Mouse (Mus musculus) embryonic facial prominence, embryonic 14.5 days (tissue): ENCODE data around the gene Gatad2a. TPM values are rescaled to one million over a fixed set of nuclear protein-coding genes. Genes with fewer than 3 reads are reported as not detected.
A peak's percentile ranks its signal among the peaks of the same experiment; 100 is the strongest.
"Not testable (repeated sequence)": the region's sequence is repeated elsewhere in the genome, so short reads cannot be mapped to it uniquely, and the experiment has no call there.

ENCODE experiments used
- ATAC-seq: fragments of 200-750 bp; cut with Nextera tagmentation; 2 replicates; pipeline ENCODE4 v1.8.0; 2017; ENCODE audit warnings: low read depth, moderate number of reproducible peaks, moderate TSS enrichment
- DNase-seq: peaks from one replicate; pipeline ENCODE4 v3.0.0-alpha.2; 2015; ENCODE audit warnings: low spot score
- H3K27ac ChIP-seq: fragments of 300-500 bp; sonication (generic); replicated peaks from 2 replicates; pipeline ENCODE4 v1.5.1; 2014; ENCODE audit warnings: low read depth, mild to moderate bottlenecking, low read length, moderate library complexity
- H3K27me3 ChIP-seq: fragments of 300-500 bp; sonication (generic); replicated peaks from 2 replicates; pipeline ENCODE4 v1.6.1; 2014; ENCODE audit warnings: low read length; ENCODE audit not compliant: control insufficient read depth, insufficient read depth
- H3K36me3 ChIP-seq: fragments of 300-500 bp; sonication (generic); 2 replicates; pipeline ENCODE4 v1.6.1; 2014; ENCODE audit warnings: low read length, mixed read lengths; ENCODE audit not compliant: control insufficient read depth, insufficient read depth
- H3K4me1 ChIP-seq: fragments of 300-500 bp; sonication (generic); 2 replicates; pipeline ENCODE4 v1.6.1; 2014; ENCODE audit warnings: antibody characterized with exemption, low read length; ENCODE audit not compliant: control insufficient read depth, insufficient read depth
- H3K4me2 ChIP-seq: fragments of 300-500 bp; sonication (generic); 2 replicates; pipeline ENCODE4 v1.6.1; 2014; ENCODE audit warnings: low read depth, mild to moderate bottlenecking, low read length, moderate library complexity, mixed read lengths
- H3K4me3 ChIP-seq: fragments of 300-500 bp; sonication (generic); 2 replicates; pipeline ENCODE4 v1.5.1; 2014; ENCODE audit warnings: low read depth, mild to moderate bottlenecking, low read length
- H3K9ac ChIP-seq: fragments of 300-500 bp; sonication (generic); 2 replicates; pipeline ENCODE4 v1.6.1; 2014; ENCODE audit warnings: low read depth, mild to moderate bottlenecking, low read length, moderate library complexity, mixed read lengths
- H3K9me3 ChIP-seq: fragments of 300-500 bp; sonication (generic); 2 replicates; pipeline ENCODE4 v1.6.1; 2016; ENCODE audit warnings: low read length; ENCODE audit not compliant: control insufficient read depth
- WGBS: fragments of 180-500 bp; shearing (Covaris S2); extraction: QIAGEN DNeasy Blood & Tissue Kit; methylation state at CpG from one replicate; pipeline ENCODE4 v1.1.7; 2014; 5-methylcytosine and 5-hydroxymethylcytosine counted together
- polyA plus RNA-seq: library from polyadenylated mRNA; unstranded; fragments of >200 nt; fragmentation: Nextera tagmentation; extraction: Ambion mirVana; gene quantifications from 2 replicates; pipeline ENCODE4 v1.2.1, GENCODE M21; 2014

The Gatad2a gene
- polyA plus RNA-seq, 1 experiment from 2014 or later = 50.4 TPM

GRCm38 (mm10) chr8:69957419-69957818 is 38.8 kb downstream of the Gatad2a start:
- H3K36me3 ChIP-seq = no peaks in the 10 kb centered on the region

DNA sequence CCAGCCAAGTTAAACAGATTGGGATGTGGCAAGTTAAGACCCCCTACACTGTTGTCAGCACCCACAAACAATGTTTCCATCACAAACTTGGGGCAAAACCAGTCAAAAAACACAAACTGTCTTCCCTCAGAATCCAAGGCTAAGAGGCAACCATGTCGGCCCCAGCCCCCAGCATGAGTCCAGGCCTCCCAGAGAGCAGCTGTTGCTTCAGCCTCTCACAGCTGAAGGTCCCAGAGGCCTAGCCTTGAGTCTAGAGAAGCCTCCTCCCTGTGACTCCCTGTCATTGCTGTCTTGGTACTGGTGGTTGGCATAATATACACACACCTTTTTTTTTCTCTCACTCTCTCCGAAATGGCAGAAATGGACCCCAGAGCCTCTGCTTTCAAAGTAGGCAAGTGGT is 39.5 kb downstream of the Gatad2a start:
- DNase-seq (peak; percentile 29), ATAC-seq (no peak)
- H3K36me3 ChIP-seq = no peaks in the 10 kb centered on the region
- peak overlapping the region; percentile 10; the same call in 1 of the 2 replicates for H3K9ac ChIP-seq
- no peak overlapping the region for H3K27ac ChIP-seq
- H3K4me2 ChIP-seq = no peak overlapping the region
- WGBS = 75% methylated on average over 2 of the region's 2 CpGs
- H3K27me3 ChIP-seq = no peaks in the 10 kb centered on the region
- H3K4me1 ChIP-seq = no peaks in the 10 kb centered on the region
- H3K9me3 ChIP-seq = no peaks in the 10 kb centered on the region
- no peak overlapping the region for H3K4me3 ChIP-seq

More at GRCm38 (mm10) chr8:69957419-69957818, 38.8 kb downstream of the Gatad2a start:
- no peak for DNase-seq
- 67% methylated on average over 1 of the region's 1 CpGs for WGBS
- Histone ChIP-seq H3K27me3 (no peaks in the 10 kb centered on the region), H3K4me3 (no peak overlapping the region), H3K4me2 (no peak overlapping the region), H3K9ac (no peak overlapping the region), H3K27ac (no peak overlapping the region), H3K9me3 (no peaks in the 10 kb centered on the region), H3K4me1 (no peaks in the 10 kb centered on the region)
- no peak for ATAC-seq

GRCm38 (mm10) chr8:69954642-69955041 is 41.5 kb downstream of the Gatad2a start:
- H3K4me3 ChIP-seq = no peak overlapping the region
- H3K4me2 ChIP-seq = no peak overlapping the region
- ATAC-seq = no peak
- H3K4me1 ChIP-seq = no peaks in the 10 kb centered on the region
- H3K36me3 ChIP-seq = peaks cover 2% of the 10 kb centered on the region; the same call in 1 of the 2 replicates
- no peak overlapping the region for H3K9ac ChIP-seq
- H3K27me3 ChIP-seq = no peaks in the 10 kb centered on the region
- WGBS = 42% methylated on average over 1 of the region's 1 CpGs
- H3K9me3 ChIP-seq = no peaks in the 10 kb centered on the region
- DNase-seq = no peak
- H3K27ac ChIP-seq = no peak overlapping the region

DNA sequence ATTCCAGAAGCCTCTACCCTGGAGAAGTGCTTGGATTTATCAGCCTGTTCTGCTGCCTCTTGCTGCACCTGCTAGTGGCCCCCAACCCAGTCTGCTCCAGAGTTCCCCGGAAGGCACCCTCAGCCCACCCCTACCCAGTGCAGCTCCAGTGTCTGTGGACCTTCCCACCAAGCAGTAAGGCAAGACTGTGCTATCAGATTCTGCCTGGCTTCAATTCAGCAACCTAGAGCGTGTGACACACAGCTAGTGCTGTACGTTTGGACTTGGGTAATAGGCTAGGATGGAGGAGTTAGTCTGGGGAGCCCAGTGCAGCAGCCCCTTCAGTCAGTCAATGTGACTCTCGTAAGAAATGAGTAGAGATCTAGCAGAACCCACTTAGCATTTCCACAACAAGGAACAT is 42.0 kb downstream of the Gatad2a start:
- Histone ChIP-seq H3K9ac (no peak overlapping the region), H3K9me3 (no peaks in the 10 kb centered on the region), H3K27ac (no peak overlapping the region), H3K27me3 (no peaks in the 10 kb centered on the region), H3K4me1 (no peaks in the 10 kb centered on the region), H3K4me2 (no peak overlapping the region), H3K36me3 (peaks cover 6% of the 10 kb centered on the region), H3K4me3 (no peak overlapping the region)
- ATAC-seq (no peak), DNase-seq (no peak)
- 68% methylated on average over 4 of the region's 4 CpGs for WGBS

DNA sequence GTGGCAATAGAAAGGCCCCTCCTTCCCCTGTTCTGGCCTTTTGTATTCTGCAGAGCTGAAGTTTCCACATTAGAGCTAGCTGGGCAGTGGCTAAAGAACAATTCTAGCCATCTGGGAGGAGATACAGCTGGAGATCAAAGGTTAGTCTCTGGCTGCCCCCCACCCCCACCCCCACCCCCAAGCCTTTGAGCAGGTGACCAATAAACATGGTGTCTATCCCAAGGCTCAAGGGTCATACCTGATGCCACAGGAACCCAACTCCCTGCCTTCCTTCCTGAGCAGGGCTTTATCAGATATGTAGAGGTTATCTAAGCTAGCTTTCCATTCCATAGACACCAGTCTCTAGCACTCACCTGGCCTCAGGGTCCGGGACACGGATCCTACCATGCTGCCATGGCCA is 45.9 kb downstream of the Gatad2a start:
- DNase-seq (no peak), ATAC-seq (no peak)
- no peak overlapping the region for H3K4me3 ChIP-seq

DNA sequence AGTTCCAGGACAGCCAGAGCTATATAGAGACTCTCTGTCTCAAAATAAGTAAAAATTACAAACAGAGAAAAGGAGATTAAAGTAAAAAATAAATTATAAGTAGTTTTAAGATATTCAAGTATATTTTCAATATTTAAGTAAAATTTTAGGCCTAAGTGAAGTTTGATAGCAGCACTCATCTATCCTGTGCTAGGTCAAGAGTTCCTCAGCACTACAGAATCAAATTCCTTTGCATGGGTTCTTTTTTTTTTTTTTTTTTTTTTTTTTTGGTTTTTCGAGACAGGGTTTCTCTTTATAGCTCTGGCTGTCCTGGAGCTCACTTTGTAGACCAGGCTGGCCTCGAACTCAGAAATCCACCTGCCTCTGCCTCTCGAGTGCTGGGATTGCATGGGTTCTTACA is 53.7 kb downstream of the Gatad2a start:
- DNase-seq, H3K4me1 ChIP-seq, ATAC-seq, H3K36me3 ChIP-seq, H3K27ac ChIP-seq, H3K4me2 ChIP-seq, H3K9ac ChIP-seq, H3K9me3 ChIP-seq, H3K27me3 ChIP-seq, H3K4me3 ChIP-seq: not testable (repeated sequence)
- WGBS = 91% methylated on average over 2 of the region's 3 CpGs

More for the DNA sequence above, 45.9 kb downstream of the Gatad2a start:
- WGBS = 92% methylated on average over 2 of the region's 2 CpGs
- no peak overlapping the region for H3K4me2 ChIP-seq
- no peaks in the 10 kb centered on the region for H3K27me3 ChIP-seq
- H3K36me3 ChIP-seq = peaks cover 20% of the 10 kb centered on the region
- no peak overlapping the region for H3K27ac ChIP-seq
- H3K9me3 ChIP-seq = no peaks in the 10 kb centered on the region
- no peaks in the 10 kb centered on the region for H3K4me1 ChIP-seq
- no peak overlapping the region for H3K9ac ChIP-seq

DNA sequence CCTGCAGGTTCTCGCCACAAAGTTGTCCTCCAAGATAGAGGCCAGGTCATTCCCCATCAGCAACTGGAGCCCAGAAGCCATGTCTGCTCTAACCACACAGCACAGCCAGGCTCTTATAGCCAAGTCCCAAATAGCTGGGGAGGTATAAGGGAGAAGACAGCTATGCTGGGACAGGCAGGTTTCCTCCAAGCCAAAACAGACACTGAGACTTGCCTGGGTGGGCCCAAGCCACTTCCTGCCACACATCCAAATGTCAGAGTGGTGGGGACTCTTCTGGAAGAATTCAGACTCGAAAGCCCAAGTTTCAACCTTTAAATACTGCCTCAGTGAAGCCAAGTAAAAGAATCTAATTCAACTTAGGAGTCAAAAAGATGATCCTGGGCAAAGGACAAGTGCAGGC is 55.8 kb downstream of the Gatad2a start:
- H3K27me3 ChIP-seq = no peaks in the 10 kb centered on the region
- ATAC-seq (no peak), DNase-seq (no peak)
- peaks cover 5% of the 10 kb centered on the region for H3K36me3 ChIP-seq
- 90% methylated on average over 2 of the region's 2 CpGs for WGBS
- H3K27ac ChIP-seq = no peak overlapping the region
- peaks cover 15% of the 10 kb centered on the region; the same call in 1 of the 2 replicates for H3K4me1 ChIP-seq
- H3K9ac ChIP-seq = no peak overlapping the region
- no peaks in the 10 kb centered on the region for H3K9me3 ChIP-seq
- H3K4me2 ChIP-seq = no peak overlapping the region
- no peak overlapping the region for H3K4me3 ChIP-seq

DNA sequence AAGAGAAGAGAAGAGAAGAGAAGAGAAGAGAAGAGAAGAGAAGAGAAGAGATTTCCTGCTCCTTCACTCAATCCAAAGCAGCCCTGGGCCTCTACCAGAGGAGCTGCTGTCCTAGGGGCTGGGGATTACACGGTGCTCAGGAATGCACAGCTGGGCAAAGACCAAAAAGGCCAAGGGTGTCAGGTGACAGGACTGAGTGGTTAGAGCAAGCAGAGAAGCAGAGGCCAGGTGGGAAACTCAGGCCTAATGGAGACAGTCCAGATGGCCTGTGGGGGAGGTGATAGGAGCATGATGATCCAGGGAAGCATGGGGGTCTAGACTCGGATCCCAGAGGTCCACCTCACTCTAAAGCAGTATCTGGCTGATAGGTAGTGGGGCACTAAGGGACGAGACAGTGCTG is 56.6 kb downstream of the Gatad2a start:
- H3K9me3 ChIP-seq = no peaks in the 10 kb centered on the region
- H3K27ac ChIP-seq = 0 out of 2 replicates have a peak overlapping the region, but pooled peaks have one; percentile 21
- peaks cover 12% of the 10 kb centered on the region for H3K36me3 ChIP-seq
- peak; percentile 82 for ATAC-seq
- no peaks in the 10 kb centered on the region for H3K27me3 ChIP-seq
- H3K4me1 ChIP-seq = peaks cover 15% of the 10 kb centered on the region; the same call in 1 of the 2 replicates
- no peak overlapping the region for H3K4me3 ChIP-seq
- 32% methylated on average over 3 of the region's 3 CpGs for WGBS
- DNase-seq = peak; percentile 73
- no peak overlapping the region for H3K4me2 ChIP-seq
- H3K9ac ChIP-seq = no peak overlapping the region

DNA sequence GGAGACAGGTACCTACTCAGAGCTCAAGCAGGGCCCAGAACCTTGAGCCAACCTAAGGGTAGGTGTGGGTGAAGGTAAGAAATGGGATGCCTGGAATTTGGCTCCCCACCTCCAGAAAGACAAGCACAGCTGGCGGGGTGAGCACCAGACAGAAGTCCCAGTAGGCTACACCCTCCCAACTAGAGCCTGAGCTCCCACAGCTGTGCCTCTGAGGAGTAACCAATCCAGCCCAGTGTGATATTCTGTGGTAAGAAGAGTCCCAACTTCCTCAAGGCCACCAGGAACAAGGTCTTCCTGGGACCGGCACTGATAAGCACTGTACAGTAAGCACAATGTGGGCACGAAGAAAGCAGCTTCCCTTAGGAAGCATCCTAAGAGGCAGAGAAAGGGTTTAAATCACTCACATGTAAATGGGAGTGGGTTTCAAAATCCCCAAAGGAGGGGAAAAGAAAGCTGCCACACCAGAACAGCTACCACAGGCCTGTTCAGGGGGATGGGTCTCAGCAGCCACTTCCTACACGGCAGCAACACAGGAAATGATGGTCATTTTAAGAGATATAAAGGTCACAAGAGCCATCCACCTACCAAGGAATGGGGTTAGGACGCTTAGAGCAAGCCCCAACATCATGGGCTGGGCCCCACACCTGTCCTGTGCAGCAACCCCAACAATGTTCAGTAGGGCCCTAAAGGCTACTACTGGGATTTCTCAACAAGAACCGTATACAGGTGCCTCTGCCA is 57.8 kb downstream of the Gatad2a start:
- Histone ChIP-seq H3K27ac (no peak overlapping the region), H3K27me3 (no peaks in the 10 kb centered on the region), H3K4me1 (peaks cover 15% of the 10 kb centered on the region; the same call in 1 of the 2 replicates), H3K36me3 (peaks cover 23% of the 10 kb centered on the region), H3K9me3 (no peaks in the 10 kb centered on the region), H3K4me3 (no peak overlapping the region), H3K4me2 (no peak overlapping the region), H3K9ac (no peak overlapping the region)
- ATAC-seq = no peak
- WGBS = 70% methylated on average over 6 of the region's 6 CpGs
- no peak for DNase-seq
